Mouse (Mus musculus) MEL (cell line): ENCODE measurements around the gene Ywhah. TPM values are rescaled to one million over a fixed set of nuclear protein-coding genes. Genes with fewer than 3 reads are reported as not detected.

Experiments used
- DNase-seq: peaks from one replicate; pipeline ENCODE4 v3.0.0; 2011; ENCODE audit warnings: low read depth, low spot score
- H3K27ac ChIP-seq: 2 replicates; pipeline ENCODE4 v1.5.1; 2012; ENCODE audit warnings: low read depth, mild to moderate bottlenecking, control low read depth, low read length, moderate library complexity; ENCODE audit not compliant: control insufficient read depth
- H3K27me3 ChIP-seq, 2 experiments: fragments of 150-350 bp in 1 of 2; sonication (generic) in 1 of 2; 2 replicates each; pipeline ENCODE4 v1.6.1; 2012; ENCODE audit warnings: low read length in 2 of 2, mild to moderate bottlenecking in 2 of 2, improper control_type of control experiment in 1 of 2, moderate library complexity in 1 of 2; ENCODE audit not compliant: insufficient read depth in 2 of 2, control insufficient read depth in 1 of 2
- H3K36me3 ChIP-seq, 2 experiments: 2 replicates each; pipeline ENCODE4 v1.6.1; 2012 to 2014; ENCODE audit warnings: low read length in 2 of 2, improper control_type of control experiment in 1 of 2, inconsistent platforms in 1 of 2, mild to moderate bottlenecking in 1 of 2; ENCODE audit not compliant: insufficient read depth in 2 of 2, control insufficient read depth in 1 of 2
- H3K4me1 ChIP-seq, 2 experiments: fragments of 150-350 bp in 1 of 2; sonication (generic) in 1 of 2; 2 replicates each; pipeline ENCODE4 v1.6.1; 2012; ENCODE audit warnings: low read length in 2 of 2, improper control_type of control experiment in 1 of 2, mild to moderate bottlenecking in 1 of 2; ENCODE audit not compliant: insufficient read depth in 2 of 2, control insufficient read depth in 1 of 2
- H3K4me3 ChIP-seq, 2 experiments: fragments of 150-350 bp in 1 of 2; sonication (generic) in 1 of 2; 2 replicates each; pipeline ENCODE4 v1.5.1; 2012; ENCODE audit warnings: low read depth in 2 of 2, low read length in 2 of 2, mild to moderate bottlenecking in 2 of 2, moderate library complexity in 2 of 2, control low read depth in 1 of 2, improper control_type of control experiment in 1 of 2; ENCODE audit not compliant: control insufficient read depth in 1 of 2, insufficient read depth in 1 of 2
- H3K79me2 ChIP-seq: 2 replicates; pipeline ENCODE4 v1.6.1; 2012; ENCODE audit warnings: mild to moderate bottlenecking, low read length, moderate library complexity; ENCODE audit not compliant: control insufficient read depth, poor library complexity, insufficient read depth
- H3K9ac ChIP-seq: 2 replicates; pipeline ENCODE4 v1.6.1; 2012; ENCODE audit warnings: low read depth, mild to moderate bottlenecking, control low read depth, low read length, moderate library complexity; ENCODE audit not compliant: control insufficient read depth, poor library complexity, severe bottlenecking
- H3K9me3 ChIP-seq: fragments of 150-350 bp; sonication (generic); replicated peaks from 2 replicates; pipeline ENCODE4 v1.6.1; 2012; ENCODE audit warnings: mild to moderate bottlenecking, low read length, improper control_type of control experiment, moderate library complexity; ENCODE audit not compliant: insufficient read depth
- BHLHE40 ChIP-seq: IDR thresholded peaks from 2 replicates; pipeline ENCODE4 v1.6.1; 2012; ENCODE audit warnings: low read depth, mild to moderate bottlenecking, inconsistent platforms, low read length, improper control_type of control experiment, borderline replicate concordance
- CHD1 ChIP-seq: IDR thresholded peaks from 2 replicates; pipeline ENCODE4 v1.6.1; 2012; ENCODE audit warnings: low read depth, mild to moderate bottlenecking, inconsistent platforms, low read length, improper control_type of control experiment
- CTCF ChIP-seq, 3 experiments: IDR thresholded peaks in 2 of 3; conservative IDR thresholded peaks in 1 of 3; 2 replicates each; pipeline ENCODE4 v1.5.1; 2011 to 2012; ENCODE audit warnings: low read length in 3 of 3, low read depth in 2 of 3, mild to moderate bottlenecking in 2 of 3, improper control_type of control experiment in 1 of 3, inconsistent platforms in 1 of 3, mixed read lengths in 1 of 3, moderate library complexity in 1 of 3; ENCODE audit not compliant: control insufficient read depth in 1 of 3, insufficient read depth in 1 of 3, poor library complexity in 1 of 3, severe bottlenecking in 1 of 3
- E2F4 ChIP-seq: IDR thresholded peaks from 2 replicates; pipeline ENCODE4 v1.6.1; 2011; ENCODE audit warnings: low read depth, low read length, improper control_type of control experiment, borderline replicate concordance
- ETS1 ChIP-seq: IDR thresholded peaks from 2 replicates; pipeline ENCODE4 v1.6.1; 2012; ENCODE audit warnings: low read depth, mild to moderate bottlenecking, inconsistent platforms, low read length, improper control_type of control experiment, moderate library complexity
- HCFC1 ChIP-seq: IDR thresholded peaks from 2 replicates; pipeline ENCODE4 v1.6.1; 2012; ENCODE audit warnings: low read depth, mild to moderate bottlenecking, inconsistent platforms, low read length, improper control_type of control experiment, moderate library complexity
- JUND ChIP-seq: IDR thresholded peaks from 2 replicates; pipeline ENCODE4 v1.6.1; 2011; ENCODE audit warnings: low read depth, mild to moderate bottlenecking, improper control_type of control experiment, low read length
- KAT2A ChIP-seq: conservative IDR thresholded peaks from 2 replicates; pipeline ENCODE4 v1.6.1; 2012; ENCODE audit warnings: low read depth, low read length, improper control_type of control experiment, inconsistent platforms
- MAZ ChIP-seq: IDR thresholded peaks from 2 replicates; pipeline ENCODE4 v1.6.1; 2012; ENCODE audit warnings: low read depth, mild to moderate bottlenecking, inconsistent platforms, low read length, improper control_type of control experiment
- NRF1 ChIP-seq: IDR thresholded peaks from 2 replicates; pipeline ENCODE4 v1.6.1; 2014; ENCODE audit warnings: low read depth, mild to moderate bottlenecking, inconsistent platforms, low read length, improper control_type of control experiment, moderate library complexity; ENCODE audit not compliant: poor library complexity, insufficient read depth, severe bottlenecking
- POLR2AphosphoS5 ChIP-seq: IDR thresholded peaks from 2 replicates; pipeline ENCODE4 v1.6.1; 2012; ENCODE audit warnings: low read depth, borderline replicate concordance, mild to moderate bottlenecking, inconsistent platforms, low read length, moderate library complexity, mixed read lengths
- RCOR1 ChIP-seq: IDR thresholded peaks from 2 replicates; pipeline ENCODE4 v1.6.1; 2012; ENCODE audit warnings: low read depth, mild to moderate bottlenecking, inconsistent platforms, low read length, improper control_type of control experiment
- SIN3A ChIP-seq: IDR thresholded peaks from 2 replicates; pipeline ENCODE4 v1.6.1; 2012; ENCODE audit warnings: low read length, improper control_type of control experiment, inconsistent platforms
- TBP ChIP-seq: IDR thresholded peaks from 2 replicates; pipeline ENCODE4 v1.8.0; 2011; ENCODE audit warnings: low read depth, low read length, improper control_type of control experiment
- TCF12 ChIP-seq: IDR thresholded peaks from 2 replicates; pipeline ENCODE4 v1.6.1; 2014; ENCODE audit warnings: low read depth, mild to moderate bottlenecking, inconsistent platforms, low read length, improper control_type of control experiment, moderate library complexity
- UBTF ChIP-seq: IDR thresholded peaks from 2 replicates; pipeline ENCODE4 v1.6.1; 2012; ENCODE audit warnings: low read depth, mild to moderate bottlenecking, inconsistent platforms, low read length, improper control_type of control experiment, moderate library complexity, borderline replicate concordance; ENCODE audit not compliant: insufficient read depth
- USF1 ChIP-seq: IDR thresholded peaks from 2 replicates; pipeline ENCODE4 v1.6.1; 2014; ENCODE audit warnings: low read depth, mild to moderate bottlenecking, inconsistent platforms, low read length, improper control_type of control experiment, moderate library complexity
- USF2 ChIP-seq, 2 experiments: IDR thresholded peaks; 2 replicates each; pipeline ENCODE4 v1.6.1; 2011 to 2012; ENCODE audit warnings: improper control_type of control experiment in 2 of 2, low read length in 2 of 2, borderline replicate concordance in 1 of 2, inconsistent platforms in 1 of 2, low read depth in 1 of 2, mild to moderate bottlenecking in 1 of 2; ENCODE audit not compliant: insufficient read depth in 1 of 2
- ZC3H11A ChIP-seq: IDR thresholded peaks from 2 replicates; pipeline ENCODE4 v1.6.1; 2012; ENCODE audit warnings: low read depth, mild to moderate bottlenecking, inconsistent platforms, low read length, improper control_type of control experiment
- ZKSCAN1 ChIP-seq: IDR thresholded peaks from 2 replicates; pipeline ENCODE4 v1.6.1; 2012; ENCODE audit warnings: low read depth, mild to moderate bottlenecking, inconsistent platforms, low read length, improper control_type of control experiment, moderate library complexity
- ZNF384 ChIP-seq: IDR thresholded peaks from 2 replicates; pipeline ENCODE4 v1.6.1; 2012; ENCODE audit warnings: low read depth, mild to moderate bottlenecking, inconsistent platforms, low read length, improper control_type of control experiment
- polyA plus RNA-seq, 2 experiments: library from polyadenylated mRNA; stranded (reverse) in 1 of 2; unstranded in 1 of 2; fragments of >175 nt in 1 of 2; fragments of >200 nt in 1 of 2; gene quantifications; 2 replicates each; pipeline versions ENCODE4 v1.2.1 to v1.2.4; 2012; ENCODE audit warnings: low replicate concordance in 2 of 2, low read depth in 1 of 2; ENCODE audit not compliant: insufficient read length in 2 of 2, insufficient read depth in 1 of 2, missing spikeins in 1 of 2
- total RNA-seq: library from RNA; depleted of rRNA; stranded (reverse); fragments of 300-350 nt; gene quantifications from 2 replicates; pipeline ENCODE4 v1.2.3, GENCODE M21; 2012

Gene Ywhah
- total and polyA plus RNA-seq, 3 experiments, result 80.0 to 312 TPM; not detected in 1

DNA sequence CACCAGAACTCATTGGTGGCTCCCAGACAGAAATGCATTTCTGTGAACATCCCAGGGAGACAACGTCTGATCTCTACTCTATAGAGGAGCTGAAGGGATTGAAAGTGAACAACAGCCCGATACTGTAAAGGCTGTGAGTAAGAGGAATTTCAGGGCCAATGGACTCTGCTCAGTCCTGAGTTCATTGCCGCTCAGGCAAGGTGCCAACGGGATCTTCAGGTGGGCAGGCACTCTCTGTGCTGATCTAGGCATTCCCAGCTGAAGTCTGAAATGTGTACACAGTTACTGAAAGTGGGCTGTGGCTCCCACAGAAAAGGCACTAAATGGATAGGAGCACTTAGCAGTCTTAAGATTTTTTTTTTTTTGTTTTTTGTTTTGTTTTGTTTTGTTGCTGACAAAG is 19.8 kb upstream of the Ywhah start:
- H3K79me2 ChIP-seq, result no peaks in the 10 kb centered on the region
- H3K4me1 ChIP-seq, result peaks cover 0 to 5% of the 10 kb centered on the region in 2 experiments; a peak in 1 of 4 replicates
- peaks cover 0 to 1% of the 10 kb centered on the region in 2 experiments; a peak in 1 of 4 replicates for H3K27me3 ChIP-seq
- no peak overlapping the region for H3K27ac ChIP-seq
- H3K9me3 ChIP-seq, result no peaks in the 10 kb centered on the region
- peaks cover 0 to 3% of the 10 kb centered on the region in 2 experiments; a peak in 2 of 4 replicates for H3K36me3 ChIP-seq
- TF ChIP-seq ETS1 (no peak), MAZ (no peak), RCOR1 (no peak), TBP (no peak), BHLHE40 (no peak)
- H3K9ac ChIP-seq, result no peak overlapping the region
- H3K4me3 ChIP-seq, result no peak overlapping the region
- no peak for DNase-seq

DNA sequence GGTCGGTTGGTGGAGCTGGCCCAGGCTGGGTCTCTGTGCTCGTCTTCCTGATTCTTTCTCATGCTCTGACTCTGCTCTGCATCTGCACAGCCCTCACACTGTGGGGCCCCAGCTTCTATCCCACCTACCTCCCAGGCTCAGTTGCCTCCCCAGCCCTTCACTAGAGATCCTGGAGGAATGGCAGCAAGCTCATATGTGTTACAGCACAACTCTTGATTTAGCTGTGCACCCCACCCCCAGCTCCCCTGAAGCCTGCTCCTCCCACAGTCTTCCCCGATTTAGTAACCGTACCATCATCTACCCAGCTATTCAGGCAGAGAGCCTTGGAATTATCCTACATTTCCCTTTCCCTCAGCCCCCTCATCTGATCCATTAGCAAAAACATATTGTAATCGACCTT is 17.5 kb upstream of the Ywhah start:
- Histone ChIP-seq H3K36me3 (peaks cover 0 to 3% of the 10 kb centered on the region in 2 experiments; a peak in 2 of 4 replicates), H3K4me1 (peaks cover 0 to 5% of the 10 kb centered on the region in 2 experiments; a peak in 1 of 4 replicates), H3K79me2 (no peaks in the 10 kb centered on the region), H3K27ac (no peak overlapping the region), H3K4me3 (no peak overlapping the region), H3K9ac (no peak overlapping the region), H3K27me3 (peaks cover 0 to 1% of the 10 kb centered on the region in 2 experiments; a peak in 1 of 4 replicates), H3K9me3 (no peaks in the 10 kb centered on the region)
- no peak for TF ChIP-seq NRF1
- TF ChIP-seq E2F4, result no peak
- TF ChIP-seq HCFC1, result no peak
- no peak for TF ChIP-seq KAT2A
- no peak for TF ChIP-seq UBTF
- TF ChIP-seq MAZ, result no peak
- no peak for TF ChIP-seq USF1
- no peak for TF ChIP-seq POLR2AphosphoS5
- TF ChIP-seq SIN3A, result no peak
- no peak for TF ChIP-seq CTCF (IDR thresholded peaks at IDR 0.05 in 2 of 3, conservative IDR thresholded peaks at IDR 0.05 in 1 of 3; ENCODE audit: control insufficient read depth in 1 of 3, insufficient read depth in 1 of 3, low read depth in 2 of 3, low read length in 3 of 3, poor library complexity in 1 of 3, severe bottlenecking in 1 of 3)
- TF ChIP-seq TCF12, result no peak
- TF ChIP-seq ZC3H11A, result no peak
- TF ChIP-seq JUND, result no peak
- no peak for TF ChIP-seq TBP
- TF ChIP-seq CHD1, result no peak
- TF ChIP-seq ZKSCAN1, result no peak
- no peak for TF ChIP-seq USF2 (IDR thresholded peaks at IDR 0.05; ENCODE audit: borderline replicate concordance in 1 of 2, insufficient read depth in 1 of 2, low read depth in 1 of 2, low read length in 2 of 2)
- TF ChIP-seq ZNF384, result no peak
- no peak for DNase-seq
